Mouse (Mus musculus): ENCODE data around the gene Tle6. TPM values are rescaled to one million over a fixed set of nuclear protein-coding genes. Genes with fewer than 3 reads are reported as not detected.
A peak's percentile ranks its signal among the peaks of the same experiment; 100 is the strongest.

The Tle6 gene
- total and polyA plus RNA-seq, 3 experiments, result 16.9 to 31.9 TPM; not detected in 1

- no peak for TF ChIP-seq MAFK (IDR thresholded peaks at IDR 0.05; ENCODE audit: borderline replicate concordance, low read depth, low read length)
Observed at GRCm38 (mm10) chr10:81605974-81606751, 5.3 kb upstream of the Tle6 start, which contains the start of gene BC025920 (continued).

GRCm38 (mm10) chr10:81605666-81605973, 4.7 kb upstream of the Tle6 start:
- no peaks in the 10 kb centered on the region; the same call in 1 of the 2 replicates for H3K79me2 ChIP-seq (ENCODE audit: control insufficient read depth, insufficient read depth, low read length, poor library complexity)
- peak overlapping the region; percentile 91 for H3K27ac ChIP-seq (ENCODE audit: control insufficient read depth, low read depth, low read length)
- H3K9ac ChIP-seq (ENCODE audit: control insufficient read depth, low read depth, low read length, poor library complexity, severe bottlenecking), result peak overlapping the region; percentile 76
- TF ChIP-seq ZMIZ1 (IDR thresholded peaks at IDR 0.05; ENCODE audit: low read depth, low read length) (no peak), CHD1 (IDR thresholded peaks at IDR 0.05; ENCODE audit: low read depth, low read length) (peak; percentile 81)
- DNase-seq (ENCODE audit: low read depth, low spot score), result no peak
- peaks cover 0 to 18% of the 10 kb centered on the region in 2 experiments; a peak in 2 of 4 replicates for H3K36me3 ChIP-seq (ENCODE audit: control insufficient read depth in 1 of 2, insufficient read depth in 2 of 2, low read length in 2 of 2)
- H3K27me3 ChIP-seq (ENCODE audit: control insufficient read depth in 1 of 2, insufficient read depth in 2 of 2, low read length in 2 of 2), result no peaks in the 10 kb centered on the region
- peaks cover 7 to 20% of the 10 kb centered on the region in 2 experiments; a peak in 3 of 4 replicates for H3K4me1 ChIP-seq (ENCODE audit: control insufficient read depth in 1 of 2, insufficient read depth in 2 of 2, low read length in 2 of 2)
- peak overlapping the region; percentile 67 to 79 for H3K4me3 ChIP-seq (ENCODE audit: control insufficient read depth in 1 of 2, insufficient read depth in 1 of 2, low read depth in 2 of 2, low read length in 2 of 2)
- no peaks in the 10 kb centered on the region for H3K9me3 ChIP-seq (replicated peaks; ENCODE audit: insufficient read depth, low read length)

- no peaks in the 10 kb centered on the region for H3K27me3 ChIP-seq (ENCODE audit: control insufficient read depth in 1 of 2, insufficient read depth in 2 of 2, low read length in 2 of 2)
- H3K36me3 ChIP-seq (ENCODE audit: control insufficient read depth in 1 of 2, insufficient read depth in 2 of 2, low read length in 2 of 2), result peaks cover 0 to 18% of the 10 kb centered on the region in 2 experiments; a peak in 2 of 4 replicates
- peak overlapping the region; percentile 82 for H3K9ac ChIP-seq (ENCODE audit: control insufficient read depth, low read depth, low read length, poor library complexity, severe bottlenecking)
- peaks cover 10 to 23% of the 10 kb centered on the region in 2 experiments for H3K4me1 ChIP-seq (ENCODE audit: control insufficient read depth in 1 of 2, insufficient read depth in 2 of 2, low read length in 2 of 2)
- peak overlapping the region; percentile 67 to 79 for H3K4me3 ChIP-seq (ENCODE audit: control insufficient read depth in 1 of 2, insufficient read depth in 1 of 2, low read depth in 2 of 2, low read length in 2 of 2)
- H3K27ac ChIP-seq (ENCODE audit: control insufficient read depth, low read depth, low read length), result peak overlapping the region; percentile 91
- no peaks in the 10 kb centered on the region for H3K9me3 ChIP-seq (replicated peaks; ENCODE audit: insufficient read depth, low read length)
- no peaks in the 10 kb centered on the region; the same call in 1 of the 2 replicates for H3K79me2 ChIP-seq (ENCODE audit: control insufficient read depth, insufficient read depth, low read length, poor library complexity)
- DNase-seq (ENCODE audit: low read depth, low spot score), result peak; percentile 94
- TF ChIP-seq POLR2AphosphoS2 (IDR thresholded peaks at IDR 0.05; ENCODE audit: low read length) (peak; percentile 50), GABPA (IDR thresholded peaks at IDR 0.05; ENCODE audit: low read depth, low read length) (0 out of 2 replicates have a peak, but pooled peaks have one; percentile 16), ETS1 (IDR thresholded peaks at IDR 0.05; ENCODE audit: low read depth, low read length) (peak; percentile 79), POLR2AphosphoS5 (IDR thresholded peaks at IDR 0.05; ENCODE audit: borderline replicate concordance, low read depth, low read length) (no peak), KAT2A (conservative IDR thresholded peaks at IDR 0.05; ENCODE audit: low read depth, low read length) (no peak), ELF1 (IDR thresholded peaks at IDR 0.05; ENCODE audit: low read depth, low read length) (peak; percentile 92), CTCF (IDR thresholded peaks at IDR 0.05 in 2 of 3, conservative IDR thresholded peaks at IDR 0.05 in 1 of 3; ENCODE audit: control insufficient read depth in 1 of 3, insufficient read depth in 1 of 3, low read depth in 2 of 3, low read length in 3 of 3, poor library complexity in 1 of 3, severe bottlenecking in 1 of 3) (peak; percentile 73 to 96 (median 85)), USF1 (IDR thresholded peaks at IDR 0.05; ENCODE audit: low read depth, low read length) (no peak; the same call in 1 of the 2 replicates), MYC (IDR thresholded peaks at IDR 0.05; ENCODE audit: low read depth, low read length) (peak; percentile 81; the same call in 1 of the 2 replicates), SMC3 (IDR thresholded peaks at IDR 0.05; ENCODE audit: low read depth, low read length) (peak; percentile 66), ZMIZ1 (IDR thresholded peaks at IDR 0.05; ENCODE audit: low read depth, low read length) (0 out of 2 replicates have a peak, but pooled peaks have one; percentile 34), MAX (IDR thresholded peaks at IDR 0.05; ENCODE audit: low read length) (no peak), MYB (IDR thresholded peaks at IDR 0.05; ENCODE audit: low read depth, low read length) (no peak), EP300 (IDR thresholded peaks at IDR 0.05; ENCODE audit: low read depth in 1 of 2, low read length in 2 of 2) (peak; percentile 21 to 60; a peak in 2 of 4 replicates), MEF2A (IDR thresholded peaks at IDR 0.05; ENCODE audit: extremely low read depth, insufficient replicate concordance, low read depth, low read length, poor library complexity, severe bottlenecking) (no peak), CHD1 (IDR thresholded peaks at IDR 0.05; ENCODE audit: low read depth, low read length) (peak; percentile 83; the same call in 1 of the 2 replicates), MAFK (IDR thresholded peaks at IDR 0.05; ENCODE audit: borderline replicate concordance, low read depth, low read length) (no peak), BHLHE40 (IDR thresholded peaks at IDR 0.05; ENCODE audit: borderline replicate concordance, low read depth, low read length) (peak; percentile 71), GATA1 (IDR thresholded peaks at IDR 0.05; ENCODE audit: low read depth, low read length) (no peak), ZC3H11A (IDR thresholded peaks at IDR 0.05; ENCODE audit: low read depth, low read length) (peak; percentile 51), E2F4 (IDR thresholded peaks at IDR 0.05; ENCODE audit: borderline replicate concordance, low read depth, low read length) (no peak), SIN3A (IDR thresholded peaks at IDR 0.05; ENCODE audit: low read length) (peak; percentile 94), RCOR1 (IDR thresholded peaks at IDR 0.05; ENCODE audit: low read depth, low read length) (peak; percentile 26; the same call in 1 of the 2 replicates), CHD2 (IDR thresholded peaks at IDR 0.05; ENCODE audit: low read length) (peak; percentile 75), NRF1 (IDR thresholded peaks at IDR 0.05; ENCODE audit: insufficient read depth, low read depth, low read length, poor library complexity, severe bottlenecking) (peak; percentile 63; the same call in 1 of the 2 replicates)
Observed at GRCm38 (mm10) chr10:81604968-81605665, 4.2 kb upstream of the Tle6 start.
